Mouse (Mus musculus) adrenal gland, adult 18-20 months (tissue): ENCODE measurements around the gene Fam120c. TPM values are rescaled to one million over a fixed set of nuclear protein-coding genes. Genes with fewer than 3 reads are reported as not detected.
A peak's percentile ranks its signal among the peaks of the same experiment; 100 is the strongest.
"Not testable (repeated sequence)": the region's sequence is repeated elsewhere in the genome, so short reads cannot be mapped to it uniquely, and the experiment has no call there.

Experiments used
- DNase-seq, 2 experiments: peaks; one replicate each; pipeline ENCODE4 v3.0.0; 2021 to 2022; ENCODE audit warnings: low spot score in 2 of 2
- long read RNA-seq, 2 experiments: library from polyadenylated mRNA; stranded (forward); transcript quantifications; one replicate each; pipeline ENCODE4 v2.0.0; 2021
- total RNA-seq, 2 experiments: library from RNA; stranded (reverse); gene quantifications; 1 replicate in 1 of 2; 2 replicates in 1 of 2; pipeline ENCODE4 v1.2.3; 2021

The Fam120c gene
- 10 to 100 TPM; 16.2 to 17.3 TPM for total RNA-seq
- long read RNA-seq, experiment 1: 0 reads
- long read RNA-seq, experiment 2, partial matches to known transcripts: 5 of 6 reads
- long read RNA-seq, experiment 2, other reads (novel, unspliced or antisense): 1 of 6 reads

DNA sequence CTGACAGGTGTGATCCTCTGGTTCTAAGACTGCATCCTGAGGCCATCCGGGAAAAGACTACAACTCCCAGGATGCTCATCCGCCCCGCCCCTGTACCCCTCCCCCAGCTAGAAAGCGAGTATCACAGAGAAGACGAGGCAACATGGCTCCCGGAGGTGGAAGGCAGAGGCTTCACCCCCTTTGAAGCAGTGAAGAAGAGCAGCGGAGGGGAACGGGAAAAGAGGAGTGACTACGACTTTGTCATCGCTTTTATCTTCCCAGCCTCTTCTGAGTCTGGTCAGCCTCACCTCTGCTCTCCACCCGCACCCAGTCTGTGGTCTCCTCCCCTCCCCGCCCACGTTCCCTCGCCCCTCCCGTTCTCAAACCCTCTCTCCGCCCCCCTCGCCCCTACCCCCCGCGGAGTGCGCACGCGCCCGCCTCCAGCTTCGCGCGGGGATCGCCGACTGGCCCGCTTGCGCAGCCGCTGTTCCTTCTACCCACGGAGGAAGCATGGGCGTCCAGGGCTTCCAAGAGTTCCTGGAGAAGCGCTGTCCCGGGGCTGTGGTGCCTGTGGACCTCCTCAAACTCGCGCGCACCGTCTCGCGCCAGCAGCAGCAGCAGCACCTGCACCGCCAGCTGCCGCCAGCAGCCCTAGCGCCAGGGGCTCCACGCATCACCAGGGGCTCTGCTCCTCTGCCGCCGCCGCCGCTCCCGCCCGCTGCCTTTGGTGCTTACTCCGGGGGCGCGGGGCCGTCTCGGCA, at the start of gene Fam120c:
Gene Fam120c, plus strand, starts transcription at position 415 of the 740 bp plus-strand sequence.
- peak; percentile 78 to 81 for DNase-seq

DNA sequence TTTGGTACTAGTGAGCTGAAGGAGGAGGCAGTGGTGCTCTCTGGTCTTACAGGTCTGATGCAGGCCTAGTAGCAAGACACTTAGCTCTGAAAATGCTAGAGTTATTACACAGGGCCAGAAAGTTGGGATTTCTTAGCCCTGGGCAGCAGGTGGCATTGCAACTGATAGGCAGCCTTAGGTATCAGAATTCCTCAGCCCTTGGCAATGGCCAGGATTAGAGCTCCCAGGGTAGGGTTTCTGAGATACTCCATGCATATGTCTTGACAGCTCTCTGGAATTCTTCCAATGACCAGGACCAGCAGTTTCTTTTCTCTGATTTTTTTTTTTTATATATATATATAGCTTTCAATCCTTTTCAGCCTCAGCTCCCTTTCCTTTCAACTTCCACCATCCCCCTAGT, 45.6 kb upstream of the Fam120c start:
- no peak for DNase-seq

DNA sequence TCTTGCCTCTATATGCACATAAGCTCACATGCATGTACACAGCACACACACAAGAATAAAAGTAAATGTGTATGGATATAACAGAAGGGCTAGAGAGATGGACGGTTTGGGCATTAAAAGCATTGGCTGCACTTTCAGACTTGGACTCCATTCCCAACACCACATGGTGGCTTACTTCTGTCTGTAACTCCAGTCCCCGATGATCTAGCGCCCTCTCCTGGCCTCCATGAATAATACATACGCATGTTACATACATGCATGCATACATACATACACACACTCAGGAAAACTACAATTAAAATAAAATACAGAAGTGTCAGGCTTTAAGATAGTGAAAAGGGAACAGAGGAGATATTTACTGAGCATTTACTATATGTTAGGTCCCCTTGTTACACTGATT, 30.2 kb upstream of the Fam120c start:
- DNase-seq: no peak

DNA sequence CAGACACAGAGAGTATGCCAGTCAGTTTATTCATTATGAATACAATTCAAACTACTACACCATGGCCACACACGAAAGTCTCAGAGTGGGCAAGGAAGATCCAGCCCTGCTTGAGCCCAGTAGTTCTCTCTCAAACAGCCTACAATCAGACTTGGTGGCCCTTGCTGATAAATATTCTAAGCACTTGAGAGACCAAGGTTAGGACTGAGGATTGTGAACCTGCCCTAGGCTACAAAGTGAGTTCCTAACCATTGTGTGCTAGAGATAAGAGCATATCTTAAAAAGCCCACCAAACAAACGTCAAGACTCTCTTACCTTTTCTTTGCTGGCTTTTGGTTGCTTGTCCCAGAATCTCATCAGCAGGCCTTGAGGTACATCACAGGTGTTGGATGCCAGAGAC, 10.4 kb upstream of the Fam120c start:
- no peak for DNase-seq

DNA sequence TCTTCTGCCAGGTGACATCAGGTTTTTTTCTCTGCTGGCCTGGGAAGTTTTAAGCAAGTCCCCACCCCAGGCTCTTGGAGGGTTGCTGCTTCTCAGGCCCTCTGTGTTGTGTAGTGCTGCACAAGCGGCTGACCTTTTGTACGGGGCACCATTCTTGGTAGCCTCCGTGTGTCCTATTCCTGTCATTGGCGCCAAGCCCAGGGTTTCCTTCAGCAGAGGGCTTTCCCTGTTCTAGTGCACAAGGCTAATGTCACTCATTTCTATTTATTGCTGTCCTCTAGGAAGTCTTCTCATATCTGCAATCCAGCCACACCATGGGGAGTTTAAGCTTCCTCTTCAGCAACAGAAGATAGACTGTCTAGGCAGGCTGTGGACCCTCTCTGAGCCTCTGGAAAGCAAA, 6.2 kb upstream of the Fam120c start:
- peak; percentile 31 to 43 for DNase-seq

DNA sequence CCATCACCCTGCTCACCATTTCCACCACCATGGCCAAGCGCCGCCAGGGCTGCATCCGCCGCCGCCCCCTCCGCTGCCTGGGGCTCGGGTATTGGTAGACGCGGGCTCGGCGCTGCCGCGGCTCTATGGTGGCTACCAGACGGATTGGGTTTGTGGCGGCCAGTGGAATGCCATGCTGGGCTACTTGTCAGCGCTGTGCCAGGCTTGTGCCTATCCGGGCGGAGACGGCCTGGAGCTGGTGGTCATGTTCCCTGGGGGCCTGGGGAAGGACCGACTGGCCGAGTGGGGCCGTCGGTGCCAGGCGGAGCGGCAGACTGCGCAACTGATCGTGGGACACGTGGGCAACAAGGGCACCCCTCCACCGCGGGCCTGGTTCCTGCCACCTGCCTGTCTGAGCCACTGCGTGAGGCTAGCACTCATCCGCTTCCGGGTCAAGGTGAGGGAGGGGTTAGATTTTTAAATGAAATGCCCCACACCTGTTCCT, 568 bp downstream of the Fam120c start:
- peak; percentile 29 to 37 for DNase-seq

DNA sequence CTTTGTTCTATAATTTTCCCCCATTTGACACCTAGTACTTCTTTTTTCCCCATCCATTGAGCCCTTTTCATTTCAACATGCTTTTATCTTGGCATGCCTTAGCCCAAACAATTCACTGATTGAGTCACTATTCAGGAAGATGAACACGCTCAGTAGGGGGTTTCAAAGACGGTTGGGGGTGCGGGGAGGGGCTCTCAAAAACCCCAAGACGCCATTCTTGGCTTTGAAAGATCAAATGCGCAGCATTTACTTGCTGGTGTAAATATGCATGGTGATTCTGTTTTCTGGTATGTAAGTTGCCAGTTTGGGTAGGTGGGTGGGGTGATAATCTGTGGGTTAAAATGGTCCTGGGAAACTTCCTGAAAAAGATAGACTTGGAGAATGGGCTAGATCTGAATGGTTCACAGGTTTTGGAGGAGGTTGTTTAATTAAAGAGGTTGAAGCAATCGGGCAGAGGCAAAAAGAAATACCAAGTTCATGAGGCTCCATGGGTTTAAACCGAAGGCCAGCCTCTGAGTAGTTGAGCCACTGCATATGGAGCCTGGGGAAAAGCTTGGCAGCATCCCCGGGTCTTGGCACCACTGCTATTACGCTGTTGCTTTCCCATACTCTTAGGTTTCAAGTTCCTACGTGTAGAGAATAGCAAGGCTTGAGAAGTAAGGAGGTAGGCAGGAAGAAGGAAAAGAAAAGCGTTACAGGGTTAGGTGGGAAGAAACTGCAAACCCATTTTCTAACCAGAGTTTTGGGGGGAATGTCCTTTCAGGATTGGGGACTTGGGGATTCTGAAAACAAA, 1.6 kb downstream of the Fam120c start:
- DNase-seq: peak in 1 of 2 experiments; percentile 19

DNA sequence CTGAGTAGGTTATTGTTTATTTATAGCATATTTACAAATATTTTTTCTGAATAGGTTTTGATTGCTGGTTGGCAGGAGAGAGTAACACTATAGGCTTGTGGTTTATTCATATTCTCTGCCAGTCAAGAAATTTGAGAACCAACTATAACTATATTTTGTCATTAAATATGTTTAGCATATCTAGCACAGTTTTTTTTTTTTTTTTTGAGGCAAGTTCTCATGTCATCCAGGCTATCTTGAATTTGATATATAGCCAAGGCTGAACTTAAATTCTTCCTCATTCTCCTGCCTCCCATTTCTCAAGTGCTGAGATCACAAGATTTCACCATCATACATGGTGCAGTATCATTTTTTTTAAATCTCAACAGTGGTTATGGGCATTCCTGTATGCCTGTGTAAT, 3.3 kb downstream of the Fam120c start:
- no peak for DNase-seq

DNA sequence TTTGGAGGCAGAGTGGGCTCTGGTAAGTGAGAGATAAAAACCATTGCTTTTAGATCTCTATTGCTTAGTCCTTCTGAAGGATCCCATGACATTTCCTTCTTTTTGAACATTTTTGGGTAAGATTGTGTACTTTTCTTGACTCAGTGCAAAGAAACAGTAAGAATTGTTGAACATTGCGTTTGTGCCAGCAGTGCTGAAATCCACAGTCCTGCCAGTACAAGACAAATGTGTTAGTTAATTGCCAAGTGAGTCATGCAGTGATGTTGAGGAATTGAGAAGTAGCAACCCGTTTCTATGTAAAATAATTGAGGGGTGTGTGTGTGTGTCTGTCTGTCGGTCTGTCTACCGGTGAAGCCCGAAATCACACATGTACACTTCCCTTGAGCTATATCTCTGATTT, 5.3 kb downstream of the Fam120c start:
- DNase-seq: no peak

DNA sequence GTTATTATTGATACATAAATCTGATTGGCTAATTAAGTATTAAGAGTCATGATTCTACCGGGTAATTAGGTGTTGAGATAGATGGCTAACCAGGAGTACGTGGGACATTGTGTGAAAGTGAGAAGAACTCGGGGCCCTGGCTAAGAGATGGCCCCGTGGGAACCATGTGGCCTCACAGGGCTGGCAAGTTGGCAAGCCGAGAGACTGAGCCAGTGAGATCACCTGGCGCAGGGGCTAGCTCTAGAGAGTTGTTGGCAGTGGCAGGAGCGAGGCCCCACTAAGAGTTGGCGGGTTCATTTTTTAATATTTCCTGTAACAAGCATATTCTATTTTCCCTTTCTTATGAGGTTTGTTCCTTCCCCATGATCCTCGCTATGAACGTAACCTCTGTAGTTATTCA, 74.8 kb downstream of the Fam120c start:
- no peak for DNase-seq

DNA sequence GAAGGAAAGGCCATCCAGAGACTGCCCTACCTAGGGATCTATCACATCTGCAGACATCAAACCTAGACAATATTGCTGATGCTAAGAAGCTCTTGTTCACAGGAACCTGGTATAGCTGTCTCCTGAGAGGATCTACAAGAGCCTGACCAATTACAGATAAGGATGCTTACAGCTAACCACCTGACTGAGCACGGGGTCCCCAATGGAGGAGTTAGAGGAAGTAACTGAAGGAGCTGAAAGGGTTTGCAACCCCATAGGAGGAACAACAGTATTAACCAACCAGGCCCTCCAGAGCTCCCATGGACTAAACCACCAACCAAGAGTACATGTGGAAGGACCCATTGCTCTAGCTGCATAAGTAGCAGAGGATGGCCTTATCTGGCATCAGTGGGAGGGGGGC, 76.8 kb downstream of the Fam120c start:
- no peak for DNase-seq

DNA sequence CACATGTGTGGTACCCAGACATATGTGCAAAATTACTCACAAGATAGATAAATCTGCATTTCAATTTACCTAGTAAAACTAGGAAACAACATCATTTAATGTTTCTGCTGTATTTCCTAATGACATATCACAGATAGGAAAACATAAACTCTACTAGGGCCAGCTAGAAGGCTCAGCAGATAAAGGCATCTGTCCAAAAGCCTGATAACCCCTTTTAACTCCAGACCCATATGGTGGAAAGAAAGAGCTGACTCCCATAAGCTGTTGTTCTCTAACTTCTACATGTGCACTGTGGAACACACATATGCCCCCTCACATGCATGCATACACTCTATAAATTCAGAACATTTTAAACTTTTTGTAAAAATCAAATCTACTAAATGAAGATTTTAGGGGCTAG, 99.7 kb downstream of the Fam120c start:
- DNase-seq: no peak

DNA sequence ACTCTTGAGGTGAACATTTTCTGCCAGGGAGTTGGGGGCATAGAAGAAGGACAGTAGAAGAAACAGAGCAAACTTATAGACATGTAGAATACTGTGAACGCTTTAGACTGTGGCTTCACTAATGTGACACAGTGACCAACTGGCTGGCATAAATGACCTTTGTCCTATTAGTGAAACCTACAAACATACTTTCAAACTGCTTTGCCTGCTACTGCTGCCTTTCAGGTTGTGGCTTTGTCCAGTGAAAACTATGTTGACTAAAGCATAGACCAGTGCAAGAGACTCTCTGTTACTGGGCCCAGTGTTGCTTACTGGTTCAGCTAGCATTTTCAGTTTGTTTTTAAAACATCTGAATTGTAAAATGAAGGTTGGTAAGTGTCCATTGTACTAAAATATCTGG, 100.2 kb downstream of the Fam120c start:
- DNase-seq: no peak

DNA sequence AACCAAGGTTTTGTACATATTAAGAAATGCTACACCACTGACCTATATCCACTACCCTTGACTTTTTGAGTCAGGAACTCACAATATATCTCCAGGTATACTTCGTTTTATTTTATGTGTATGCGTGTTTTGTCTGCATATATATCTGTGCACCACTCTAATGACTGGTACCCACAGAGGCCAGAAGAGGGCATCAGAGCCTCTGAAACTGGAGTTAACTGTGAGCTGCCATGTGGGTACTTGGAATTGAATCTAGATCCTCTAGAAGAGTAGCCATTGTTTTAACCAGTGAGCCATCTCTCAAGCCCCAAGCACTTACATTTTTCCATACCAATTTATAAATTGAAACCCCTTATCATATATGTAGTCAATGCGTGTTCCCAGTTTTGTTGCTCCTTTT, 144.2 kb downstream of the Fam120c start:
- no peak for DNase-seq

DNA sequence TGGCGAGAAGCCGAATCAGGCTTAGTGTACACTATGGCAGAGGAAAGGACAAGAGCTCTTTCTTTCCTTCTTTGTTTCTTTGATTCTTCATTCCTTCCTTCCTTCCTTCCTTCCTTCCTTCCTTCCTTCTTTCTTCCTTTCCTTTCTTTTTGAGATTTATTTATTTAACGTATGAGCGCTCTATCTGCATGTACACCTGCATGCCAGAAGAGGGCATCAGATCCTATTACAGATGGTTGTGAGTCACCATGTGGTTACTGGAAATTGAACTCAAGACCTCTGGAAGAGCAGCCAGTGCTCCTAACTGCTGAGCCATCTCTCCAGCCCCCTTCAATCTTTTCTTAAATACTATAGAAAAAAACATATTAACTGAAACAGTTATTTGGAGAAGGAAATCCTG, 149.3 kb downstream of the Fam120c start:
- DNase-seq: not testable (repeated sequence)

DNA sequence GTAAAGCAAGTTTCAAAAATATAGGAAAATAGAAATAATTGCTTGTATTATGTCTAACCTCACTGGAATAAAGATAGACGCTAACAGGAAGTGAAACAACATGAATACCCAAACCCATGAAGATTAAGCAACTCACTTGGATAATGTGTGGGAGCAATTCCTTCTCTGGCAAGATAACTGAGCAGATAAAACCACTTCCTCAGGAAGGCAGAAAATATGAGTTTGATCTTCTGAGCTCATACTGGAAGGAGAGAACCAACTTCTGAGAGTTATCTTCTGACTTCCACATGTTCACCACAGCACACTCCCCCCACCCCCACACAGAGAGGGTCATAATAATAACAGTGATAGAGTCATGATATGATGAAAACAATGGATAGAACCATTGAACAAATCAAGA, 152.6 kb downstream of the Fam120c start:
- DNase-seq: no peak

DNA sequence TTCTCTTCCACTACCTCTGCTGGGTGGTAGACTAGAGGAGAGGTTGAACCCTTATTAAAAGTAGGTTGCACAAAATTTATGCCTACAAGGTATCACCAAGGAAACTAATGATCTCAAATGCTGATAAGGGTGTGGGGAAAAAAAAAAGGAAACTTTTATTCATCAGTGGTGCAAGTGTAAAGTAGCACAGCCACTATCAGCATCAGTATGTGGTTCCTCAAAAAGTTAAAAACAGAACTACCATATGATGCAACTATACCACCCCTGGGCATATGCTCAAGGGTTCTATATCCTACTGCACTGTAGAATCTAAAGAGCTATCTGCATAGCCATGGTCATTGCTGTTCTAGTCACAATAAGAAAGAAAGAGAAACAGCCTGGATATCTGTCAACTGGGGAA, 164.6 kb downstream of the Fam120c start:
- no peak for DNase-seq

DNA sequence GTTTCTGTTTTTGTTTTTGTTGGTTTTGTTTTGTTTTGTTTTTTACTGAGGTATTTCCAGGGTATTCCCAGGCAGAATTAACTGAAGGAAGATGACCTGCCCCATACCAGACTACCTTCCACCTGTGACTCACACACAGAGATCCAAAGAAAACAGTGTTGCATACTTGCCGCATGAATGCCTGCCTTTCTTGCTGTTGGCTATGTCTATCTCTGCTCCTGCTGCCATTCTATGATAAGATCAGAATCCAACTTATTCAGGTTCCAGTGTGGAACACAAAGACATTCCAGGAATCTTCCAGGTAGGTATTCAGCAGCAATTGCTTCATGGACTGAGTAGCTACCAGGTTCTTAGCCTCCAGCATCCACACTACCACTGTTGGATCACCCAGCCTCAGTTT, 165.9 kb downstream of the Fam120c start:
- no peak for DNase-seq

DNA sequence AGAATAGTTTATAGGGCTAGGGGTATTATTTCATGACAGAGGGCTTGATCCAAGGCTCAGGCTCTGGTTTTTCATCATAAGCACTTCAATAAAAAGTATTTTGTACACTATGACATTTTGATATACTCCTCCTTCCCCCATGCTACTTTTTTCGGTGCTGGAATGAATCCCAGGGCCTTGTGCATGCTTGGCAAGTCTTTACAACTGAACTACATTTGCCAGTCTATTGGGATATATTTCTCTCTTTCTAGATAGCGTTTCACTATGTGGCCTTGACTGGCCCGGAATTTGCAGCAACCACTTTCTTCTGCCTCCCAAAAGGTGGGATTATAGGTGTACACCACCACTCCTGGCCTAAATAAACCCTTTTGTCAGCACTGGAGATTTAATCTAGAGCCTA, 169.1 kb downstream of the Fam120c start:
- no peak for DNase-seq

DNA sequence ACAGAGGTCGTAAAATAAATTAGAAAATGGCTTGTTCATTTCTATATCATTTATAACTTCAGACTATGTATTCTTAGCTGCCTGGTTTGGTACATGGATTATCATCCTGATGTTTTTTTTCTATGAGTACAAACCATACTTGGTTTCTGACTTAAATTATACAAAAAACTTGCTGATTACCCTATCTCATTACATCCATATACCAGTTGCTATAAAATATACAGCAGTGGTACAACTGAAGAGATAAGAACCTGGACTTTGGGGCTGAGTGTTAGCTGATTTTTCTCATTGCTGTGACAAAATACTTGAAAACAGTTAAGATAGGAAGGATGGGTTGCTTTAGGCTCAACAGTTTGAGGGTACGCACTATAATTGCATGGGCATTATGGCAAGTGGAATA, 169.7 kb downstream of the Fam120c start:
- DNase-seq: no peak

DNA sequence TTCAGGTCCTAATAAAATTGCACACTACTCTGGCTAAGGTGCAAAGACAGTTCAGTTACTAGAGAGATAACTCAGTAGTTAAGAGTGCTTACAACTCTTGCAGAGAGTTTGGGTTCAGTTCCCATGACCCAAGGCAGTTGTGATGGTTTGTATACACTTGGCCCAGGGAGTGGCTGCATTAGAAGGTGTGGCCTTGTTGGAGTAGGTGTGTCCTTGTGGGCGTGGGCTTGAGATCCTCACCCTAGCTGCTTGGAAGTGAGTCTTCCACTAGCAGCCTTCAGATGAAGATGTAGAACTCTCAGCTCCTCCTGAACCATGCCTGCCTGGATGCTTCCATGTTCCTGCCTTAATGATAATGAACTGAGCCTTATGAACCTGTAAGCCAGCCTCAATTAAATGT, 174.2 kb downstream of the Fam120c start:
- DNase-seq: no peak

DNA sequence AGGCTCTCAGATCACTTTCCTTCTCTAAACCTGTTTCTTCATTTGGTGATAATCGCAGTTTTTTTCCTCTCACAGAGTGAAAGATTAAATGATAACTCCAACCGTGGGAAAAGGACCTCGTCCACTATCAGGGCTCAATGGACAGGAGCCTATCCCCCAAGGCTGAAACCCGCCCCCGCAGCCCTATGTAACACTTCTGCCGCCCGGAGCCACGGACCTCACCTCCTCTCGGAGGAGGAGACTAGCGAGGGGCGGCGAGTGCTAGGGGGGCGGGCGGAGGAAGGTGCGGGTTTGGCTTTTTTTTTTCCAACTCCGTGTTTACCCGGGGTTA, 176.1 kb downstream of the Fam120c start:
- no peak for DNase-seq
